Mouse (Mus musculus): Measurements from ENCODE around the gene Zfp82. TPM values are rescaled to one million over a fixed set of nuclear protein-coding genes. Genes with fewer than 3 reads are reported as not detected.
A peak's percentile ranks its signal among the peaks of the same experiment; 100 is the strongest.

The Zfp82 gene
- polyA plus RNA-seq, 1 experiment from 2014 or later, result 10.4 TPM

GRCm38 (mm10) chr7:30009321-30010085 is 63.2 kb downstream of the Zfp82 start:
- no peak overlapping the region for H3K9ac ChIP-seq
- peaks cover 19% of the 10 kb centered on the region for H3K36me3 ChIP-seq
- peak; percentile 74 for ATAC-seq (ENCODE audit: low FRiP score, low read depth)
- H3K27me3 ChIP-seq (replicated peaks), result no peaks in the 10 kb centered on the region
- peaks cover 30% of the 10 kb centered on the region for H3K4me1 ChIP-seq
- no peak overlapping the region; the same call in 1 of the 2 replicates for H3K4me2 ChIP-seq (replicated peaks)
- peak overlapping the region; percentile 27; the same call in 1 of the 2 replicates for H3K27ac ChIP-seq
- no peaks in the 10 kb centered on the region for H3K9me3 ChIP-seq
- WGBS, result 51% methylated on average over 21 of the region's 21 CpGs
- no peak overlapping the region for H3K4me3 ChIP-seq

GRCm38 (mm10) chr7:30008020-30008690 is 64.5 kb downstream of the Zfp82 start:
- H3K4me3 ChIP-seq, result no peak overlapping the region
- H3K9me3 ChIP-seq, result no peaks in the 10 kb centered on the region
- no peak overlapping the region for H3K27ac ChIP-seq
- H3K36me3 ChIP-seq, result peaks cover 6% of the 10 kb centered on the region
- no peak for ATAC-seq (ENCODE audit: low FRiP score, low read depth)
- 82% methylated on average over 6 of the region's 6 CpGs for WGBS
- H3K4me2 ChIP-seq (replicated peaks), result no peak overlapping the region
- no peak overlapping the region for H3K9ac ChIP-seq
- H3K27me3 ChIP-seq (replicated peaks), result no peaks in the 10 kb centered on the region
- peaks cover 30% of the 10 kb centered on the region for H3K4me1 ChIP-seq

- Histone ChIP-seq H3K4me2 (replicated peaks) (no peak overlapping the region), H3K9ac (no peak overlapping the region), H3K27me3 (replicated peaks) (no peaks in the 10 kb centered on the region), H3K27ac (no peak overlapping the region), H3K4me3 (no peak overlapping the region), H3K4me1 (peaks cover 30% of the 10 kb centered on the region), H3K9me3 (no peaks in the 10 kb centered on the region), H3K36me3 (peaks cover 8% of the 10 kb centered on the region)
- no peak for ATAC-seq (ENCODE audit: low FRiP score, low read depth)
- 90% methylated on average over 1 of the region's 1 CpGs for WGBS
Measured at GRCm38 (mm10) chr7:30007601-30008000, 65.1 kb downstream of the Zfp82 start.

Small RNA genes within 50 kb of the gene (microRNA-seq; reads per million reads assigned to microRNA genes)
- not detected for gene Gm23368

Other genes starting within 250 kb of the Zfp82 start
- gene Zfp940, start 219.2 kb downstream of the Zfp82 start, polyA plus RNA-seq (2016; fragmentation: Nextera tagmentation; extraction: Ambion mirVana), result 11.1 and 11.3 TPM in 2 replicates
- gene Zfp420, start 212.9 kb downstream of the Zfp82 start, polyA plus RNA-seq (2016; fragmentation: Nextera tagmentation; extraction: Ambion mirVana), result 12.7 and 13.9 TPM in 2 replicates
- 14.8 and 16.8 TPM in 2 replicates for gene Zfp27, start 166.3 kb downstream of the Zfp82 start, polyA plus RNA-seq (2016; fragmentation: Nextera tagmentation; extraction: Ambion mirVana)
- gene Zfp383, start 164.7 kb downstream of the Zfp82 start, polyA plus RNA-seq (2016; fragmentation: Nextera tagmentation; extraction: Ambion mirVana), result 6.1 and 6.5 TPM in 2 replicates
- gene Zfp74, start 118.8 kb downstream of the Zfp82 start, polyA plus RNA-seq (2016; fragmentation: Nextera tagmentation; extraction: Ambion mirVana), result 13.3 and 13.5 TPM in 2 replicates
- 13.8 and 14.1 TPM in 2 replicates for gene Zfp568, start 88.9 kb downstream of the Zfp82 start, polyA plus RNA-seq (2016; fragmentation: Nextera tagmentation; extraction: Ambion mirVana)
- gene Zfp14, start 21.5 kb downstream of the Zfp82 start, polyA plus RNA-seq (2016; fragmentation: Nextera tagmentation; extraction: Ambion mirVana), result 7.1 and 8.7 TPM in 2 replicates
- gene Gm26920, start 17.5 kb upstream of the Zfp82 start, polyA plus RNA-seq (2016; fragmentation: Nextera tagmentation; extraction: Ambion mirVana), result 1.4 and 3.1 TPM in 2 replicates
- 14.2 and 16.0 TPM in 2 replicates for gene Zfp566, start 17.6 kb upstream of the Zfp82 start, polyA plus RNA-seq (2016; fragmentation: Nextera tagmentation; extraction: Ambion mirVana)
- 107 and 116 TPM in 2 replicates for gene Zfp260, start 21.9 kb upstream of the Zfp82 start, polyA plus RNA-seq (2016; fragmentation: Nextera tagmentation; extraction: Ambion mirVana)
- gene Zfp382, start 49.0 kb upstream of the Zfp82 start, polyA plus RNA-seq (2016; fragmentation: Nextera tagmentation; extraction: Ambion mirVana), result 11.5 and 12.3 TPM in 2 replicates
- gene Zfp146, start 96.8 kb upstream of the Zfp82 start, polyA plus RNA-seq (2016; fragmentation: Nextera tagmentation; extraction: Ambion mirVana), result 14.6 and 15.6 TPM in 2 replicates
- gene Cox7a1, start 111.2 kb upstream of the Zfp82 start, polyA plus RNA-seq (2016; fragmentation: Nextera tagmentation; extraction: Ambion mirVana), result 2.9 and 5.8 TPM in 2 replicates
- gene Capns1, start 125.9 kb upstream of the Zfp82 start, polyA plus RNA-seq (2016; fragmentation: Nextera tagmentation; extraction: Ambion mirVana), result 73.3 and 78.3 TPM in 2 replicates
- gene Polr2i, start 159.0 kb upstream of the Zfp82 start, polyA plus RNA-seq (2016; fragmentation: Nextera tagmentation; extraction: Ambion mirVana), result 156 and 166 TPM in 2 replicates
- gene Tbcb, start 159.4 kb upstream of the Zfp82 start, polyA plus RNA-seq (2016; fragmentation: Nextera tagmentation; extraction: Ambion mirVana), result 292 and 299 TPM in 2 replicates
- gene Ovol3, start 162.8 kb upstream of the Zfp82 start, polyA plus RNA-seq (2016; fragmentation: Nextera tagmentation; extraction: Ambion mirVana), result not detected in 2 replicates
- gene Thap8, start 207.2 kb upstream of the Zfp82 start, polyA plus RNA-seq (2016; fragmentation: Nextera tagmentation; extraction: Ambion mirVana), result 0.52 and 0.78 TPM in 2 replicates
- 6.6 and 9.7 TPM in 2 replicates for gene Wdr62, start 207.5 kb upstream of the Zfp82 start, polyA plus RNA-seq (2016; fragmentation: Nextera tagmentation; extraction: Ambion mirVana)
- gene Clip3, start 218.8 kb upstream of the Zfp82 start, polyA plus RNA-seq (2016; fragmentation: Nextera tagmentation; extraction: Ambion mirVana), result 74.3 and 87.2 TPM in 2 replicates
- 93.4 and 95.9 TPM in 2 replicates for gene Alkbh6, start 235.8 kb upstream of the Zfp82 start, polyA plus RNA-seq (2016; fragmentation: Nextera tagmentation; extraction: Ambion mirVana)
- gene Syne4, start 241.9 kb upstream of the Zfp82 start, polyA plus RNA-seq (2016; fragmentation: Nextera tagmentation; extraction: Ambion mirVana), result 21.8 and 24.3 TPM in 2 replicates
- not detected in 2 replicates for gene E130208F15Rik, start 248.8 kb upstream of the Zfp82 start, polyA plus RNA-seq (2016; fragmentation: Nextera tagmentation; extraction: Ambion mirVana)

Measured in neural tube, embryonic 12.5 days (tissue).